Mouse (Mus musculus) CH12.LX (cell line): ENCODE measurements around the gene Pnrc2. TPM values are rescaled to one million over a fixed set of nuclear protein-coding genes. Genes with fewer than 3 reads are reported as not detected.

Source experiments
- DNase-seq: peaks from one replicate; pipeline ENCODE4 v3.0.0-alpha.2; 2013; ENCODE audit errors: extremely low read depth
- H3K27ac ChIP-seq: 2 replicates; pipeline ENCODE4 v1.5.1; 2012; ENCODE audit warnings: low read depth, mild to moderate bottlenecking, control low read depth, moderate library complexity; ENCODE audit not compliant: insufficient read depth
- H3K27me3 ChIP-seq: replicated peaks from 2 replicates; pipeline ENCODE3; 2012; ENCODE audit warnings: inconsistent platforms
- H3K36me3 ChIP-seq, 2 experiments: replicated peaks in 1 of 2; 2 replicates each; pipeline versions ENCODE3 to v1.6.1; 2012; ENCODE audit warnings: inconsistent platforms in 1 of 2, low read length in 1 of 2, mild to moderate bottlenecking in 1 of 2, mixed read lengths in 1 of 2, moderate library complexity in 1 of 2; ENCODE audit not compliant: control insufficient read depth in 1 of 2, insufficient read depth in 1 of 2
- H3K4me1 ChIP-seq, 2 experiments: 2 replicates each; pipeline ENCODE4 v1.6.1; 2012; ENCODE audit warnings: inconsistent platforms in 1 of 2, moderate library complexity in 1 of 2; ENCODE audit not compliant: insufficient read depth in 2 of 2, control insufficient read depth in 1 of 2
- H3K4me2 ChIP-seq: 2 replicates; pipeline ENCODE4 v1.6.1; 2012; ENCODE audit warnings: low read depth, mild to moderate bottlenecking, control low read depth; ENCODE audit not compliant: poor library complexity, insufficient read depth, severe bottlenecking
- H3K4me3 ChIP-seq, 3 experiments: fragments of 150-350 bp in 1 of 3; sonication (generic) in 1 of 3; replicated peaks in 1 of 3; 2 replicates each; pipeline versions ENCODE3 to v1.5.1; 2011 to 2012; ENCODE audit warnings: low read depth in 2 of 3, low read length in 2 of 3, mild to moderate bottlenecking in 2 of 3, moderate library complexity in 2 of 3, control low read depth in 1 of 3, improper control_type of control experiment in 1 of 3, inconsistent platforms in 1 of 3, mixed read lengths in 1 of 3; ENCODE audit not compliant: poor library complexity in 1 of 3
- H3K79me2 ChIP-seq: replicated peaks from 2 replicates; pipeline ENCODE4 v1.6.1; 2012; ENCODE audit warnings: mild to moderate bottlenecking, moderate library complexity; ENCODE audit not compliant: control insufficient read depth, poor library complexity, insufficient read depth, severe bottlenecking; ENCODE audit errors: extremely low read depth
- H3K9ac ChIP-seq: 2 replicates; pipeline ENCODE4 v1.6.1; 2012; ENCODE audit warnings: low read depth, mild to moderate bottlenecking, control low read depth, moderate library complexity; ENCODE audit not compliant: insufficient read depth
- H3K9me3 ChIP-seq: replicated peaks from 2 replicates; pipeline ENCODE3; 2012; ENCODE audit warnings: low read length, inconsistent platforms, mixed read lengths
- BHLHE40 ChIP-seq: IDR thresholded peaks from 2 replicates; pipeline ENCODE4 v1.6.1; 2011; ENCODE audit warnings: mild to moderate bottlenecking, low read depth, low read length, improper control_type of control experiment
- CHD1 ChIP-seq: IDR thresholded peaks from 2 replicates; pipeline ENCODE4 v1.6.1; 2012; ENCODE audit warnings: low read depth, low read length, improper control_type of control experiment, inconsistent platforms
- E2F4 ChIP-seq: IDR thresholded peaks from 2 replicates; pipeline ENCODE4 v1.6.1; 2011; ENCODE audit warnings: low read depth, low read length, improper control_type of control experiment; ENCODE audit not compliant: insufficient replicate concordance
- ETS1 ChIP-seq: conservative IDR thresholded peaks from 2 replicates; pipeline ENCODE4 v1.6.1; 2012; ENCODE audit warnings: low read depth, mild to moderate bottlenecking, inconsistent platforms, low read length, improper control_type of control experiment, moderate library complexity
- GABPA ChIP-seq: IDR thresholded peaks from 2 replicates; pipeline ENCODE4 v1.6.1; 2012; ENCODE audit warnings: low read depth, low read length, improper control_type of control experiment, inconsistent platforms; ENCODE audit not compliant: insufficient replicate concordance
- HCFC1 ChIP-seq: IDR thresholded peaks from 2 replicates; pipeline ENCODE4 v1.6.1; 2012; ENCODE audit warnings: low read depth, mild to moderate bottlenecking, inconsistent platforms, low read length, improper control_type of control experiment
- IRF4 ChIP-seq: IDR thresholded peaks from 2 replicates; pipeline ENCODE4 v1.6.1; 2014; ENCODE audit warnings: low read depth, mild to moderate bottlenecking, inconsistent platforms, low read length, improper control_type of control experiment
- JUN ChIP-seq: IDR thresholded peaks from 2 replicates; pipeline ENCODE4 v1.6.1; 2011; ENCODE audit warnings: low read depth, mild to moderate bottlenecking, low read length, improper control_type of control experiment, moderate library complexity; ENCODE audit not compliant: insufficient read depth
- JUND ChIP-seq: conservative IDR thresholded peaks from 2 replicates; pipeline ENCODE4 v1.6.1; 2011; ENCODE audit warnings: low read depth, low read length, improper control_type of control experiment
- KAT2A ChIP-seq: IDR thresholded peaks from 2 replicates; pipeline ENCODE4 v1.6.1; 2012; ENCODE audit warnings: low read length, improper control_type of control experiment, inconsistent platforms; ENCODE audit not compliant: insufficient replicate concordance
- MAFK ChIP-seq: IDR thresholded peaks from 2 replicates; pipeline ENCODE4 v1.6.1; 2011; ENCODE audit warnings: low read length, improper control_type of control experiment; ENCODE audit not compliant: insufficient replicate concordance
- MEF2A ChIP-seq: IDR thresholded peaks from 2 replicates; pipeline ENCODE4 v1.6.1; 2014; ENCODE audit warnings: low read depth, mild to moderate bottlenecking, inconsistent platforms, low read length, improper control_type of control experiment, borderline replicate concordance
- RAD21 ChIP-seq: IDR thresholded peaks from 2 replicates; pipeline ENCODE4 v1.6.1; 2011; ENCODE audit warnings: low read depth, mild to moderate bottlenecking, low read length, improper control_type of control experiment, moderate library complexity
- RCOR1 ChIP-seq: conservative IDR thresholded peaks from 2 replicates; pipeline ENCODE4 v1.6.1; 2012; ENCODE audit warnings: low read depth, mild to moderate bottlenecking, inconsistent platforms, low read length, improper control_type of control experiment
- SMC3 ChIP-seq: IDR thresholded peaks from 2 replicates; pipeline ENCODE4 v1.6.1; 2011; ENCODE audit warnings: low read depth, low read length, improper control_type of control experiment
- TBP ChIP-seq: conservative IDR thresholded peaks from 2 replicates; pipeline ENCODE4 v1.6.1; 2011; ENCODE audit warnings: low read depth, low read length, improper control_type of control experiment
- UBTF ChIP-seq: IDR thresholded peaks from 2 replicates; pipeline ENCODE4 v1.6.1; 2012; ENCODE audit warnings: low read depth, mild to moderate bottlenecking, inconsistent platforms, low read length, improper control_type of control experiment, moderate library complexity
- USF1 ChIP-seq: IDR thresholded peaks from 2 replicates; pipeline ENCODE4 v1.6.1; 2014; ENCODE audit warnings: low read depth, mild to moderate bottlenecking, inconsistent platforms, low read length, improper control_type of control experiment
- USF2 ChIP-seq: conservative IDR thresholded peaks from 2 replicates; pipeline ENCODE4 v1.6.1; 2011; ENCODE audit warnings: low read depth, low read length, improper control_type of control experiment
- ZC3H11A ChIP-seq: IDR thresholded peaks from 2 replicates; pipeline ENCODE4 v1.6.1; 2012; ENCODE audit warnings: low read depth, mild to moderate bottlenecking, inconsistent platforms, low read length, improper control_type of control experiment
- ZKSCAN1 ChIP-seq: IDR thresholded peaks from 2 replicates; pipeline ENCODE4 v1.6.1; 2012; ENCODE audit warnings: low read depth, inconsistent platforms, low read length, improper control_type of control experiment, borderline replicate concordance
- ZMIZ1 ChIP-seq: IDR thresholded peaks from 2 replicates; pipeline ENCODE4 v1.6.1; 2012; ENCODE audit warnings: low read depth, mild to moderate bottlenecking, inconsistent platforms, low read length, improper control_type of control experiment
- dilution Hi-C: fragments of 300-500 bp; cut with MboI; formaldehyde crosslinking; loops from 2 replicates; pipeline ENCODE4 v1.14.3; 2020; ENCODE audit warnings: low sequenced_read_pairs; ENCODE audit not compliant: extremely low pct_unique_long_range_greater_than_20kb, extremely low pct_ligation_motif_present
- in situ Hi-C: fragments of 300-500 bp; cut with MboI; formaldehyde crosslinking; loops from 3 replicates; pipeline ENCODE4 v1.14.3; 2019; ENCODE audit warnings: low sequenced_read_pairs, low pct_ligation_motif_present, low pct_unique_long_range_greater_than_20kb, mixed read lengths
- polyA plus RNA-seq: library from polyadenylated mRNA; unstranded; fragments of >175 nt; gene quantifications from 2 replicates; pipeline ENCODE4 v1.2.1, GENCODE M21; 2012; ENCODE audit warnings: low read depth; ENCODE audit not compliant: insufficient read length
- total RNA-seq, 2 experiments: library from RNA; depleted of rRNA; stranded (reverse); fragments of 300-350 nt in 1 of 2; fragments of >200 nt in 1 of 2; gene quantifications; 2 replicates each; pipeline ENCODE4 v1.2.3; 2012 to 2014

Pnrc2 gene
- total and polyA plus RNA-seq, 3 experiments = 30.5 to 46.9 (median 32.8) TPM

GRCm38 (mm10) chr4:135851942-135852341 is 21.7 kb downstream of the Pnrc2 start:
- in situ Hi-C loops = no loop called here
- H3K79me2 ChIP-seq = peaks cover 9% of the 10 kb centered on the region
- H3K4me2 ChIP-seq = no peak overlapping the region
- no peaks in the 10 kb centered on the region for H3K9me3 ChIP-seq
- H3K4me3 ChIP-seq = no peak overlapping the region
- no peak overlapping the region for H3K27ac ChIP-seq
- H3K4me1 ChIP-seq = peaks cover 0 to 9% of the 10 kb centered on the region in 2 experiments; a peak in 2 of 4 replicates
- H3K27me3 ChIP-seq = no peaks in the 10 kb centered on the region
- no peak for DNase-seq
- dilution Hi-C loops = no loop called here
- H3K36me3 ChIP-seq = no peaks in the 10 kb centered on the region
- no peak for TF ChIP-seq ZKSCAN1
- H3K9ac ChIP-seq = no peak overlapping the region

GRCm38 (mm10) chr4:135850411-135851095 is 23.1 kb downstream of the Pnrc2 start:
- Histone ChIP-seq H3K36me3 (no peaks in the 10 kb centered on the region), H3K4me2 (no peak overlapping the region), H3K27me3 (no peaks in the 10 kb centered on the region), H3K4me3 (no peak overlapping the region), H3K9ac (no peak overlapping the region), H3K4me1 (peaks cover 0 to 9% of the 10 kb centered on the region in 2 experiments; a peak in 2 of 4 replicates), H3K27ac (no peak overlapping the region), H3K9me3 (no peaks in the 10 kb centered on the region), H3K79me2 (no peaks in the 10 kb centered on the region)
- in situ Hi-C loops (no loop called here), dilution Hi-C loops (no loop called here)
- TF ChIP-seq E2F4 (no peak), ZC3H11A (no peak), SMC3 (no peak), UBTF (no peak), MEF2A (no peak), ZMIZ1 (no peak), GABPA (no peak), RCOR1 (no peak)
- DNase-seq = no peak

GRCm38 (mm10) chr4:135847581-135847980 is 26.1 kb downstream of the Pnrc2 start:
- in situ Hi-C loops = no loop called here
- H3K27me3 ChIP-seq = peaks cover 2% of the 10 kb centered on the region
- peaks cover 8% of the 10 kb centered on the region for H3K9me3 ChIP-seq
- H3K4me3 ChIP-seq = no peak overlapping the region
- dilution Hi-C loops = no loop called here
- TF ChIP-seq TBP = no peak
- no peak for TF ChIP-seq CHD1
- TF ChIP-seq IRF4 = no peak
- TF ChIP-seq JUN = no peak
- no peak for TF ChIP-seq KAT2A
- no peak for TF ChIP-seq ETS1
- no peak for TF ChIP-seq RAD21
- no peak for TF ChIP-seq JUND
- TF ChIP-seq BHLHE40 = no peak
- TF ChIP-seq MAFK = no peak
- no peak for TF ChIP-seq USF1
- TF ChIP-seq USF2 = no peak
- TF ChIP-seq HCFC1 = no peak
- no peaks in the 10 kb centered on the region for H3K79me2 ChIP-seq
- no peaks in the 10 kb centered on the region for H3K36me3 ChIP-seq
- no peak for DNase-seq
- no peak overlapping the region for H3K9ac ChIP-seq
- no peaks in the 10 kb centered on the region for H3K4me1 ChIP-seq
- H3K27ac ChIP-seq = no peak overlapping the region
- H3K4me2 ChIP-seq = no peak overlapping the region
